Mouse (Mus musculus) kidney, adult 2 months (tissue): ENCODE measurements at regions not wholly inside any gene's neighbourhood (a gene's known extent, or its start where the extent isn't known, plus 50 kb on each side); places are given as distances from the start of the nearest gene placed in this dataset.

Experiments used
- DNase-seq: peaks from one replicate; pipeline ENCODE4 v3.0.0; 2021
- H3K27ac ChIP-seq: fragments of 200-500 bp; 2 replicates; pipeline ENCODE4 v1.5.1; 2012; ENCODE audit warnings: low read depth, low read length, control low read depth, inconsistent platforms; ENCODE audit not compliant: insufficient read depth
- H3K27me3 ChIP-seq: fragments of 200-500 bp; replicated peaks from 2 replicates; pipeline ENCODE4 v1.6.1; 2012; ENCODE audit warnings: mild to moderate bottlenecking, moderate library complexity, low read length, inconsistent platforms; ENCODE audit not compliant: control insufficient read depth, insufficient read depth
- H3K36me3 ChIP-seq: fragments of 200-500 bp; 2 replicates; pipeline ENCODE4 v1.6.1; 2012; ENCODE audit warnings: mild to moderate bottlenecking, moderate library complexity, low read length, inconsistent platforms; ENCODE audit not compliant: control insufficient read depth, insufficient read depth
- H3K4me1 ChIP-seq: fragments of 200-500 bp; 2 replicates; pipeline ENCODE4 v1.6.1; 2011; ENCODE audit warnings: low read length; ENCODE audit not compliant: control insufficient read depth, insufficient read depth
- H3K4me3 ChIP-seq: fragments of 200-500 bp; 2 replicates; pipeline ENCODE4 v1.5.1; 2011; ENCODE audit warnings: mild to moderate bottlenecking, low read depth, low read length, control low read depth; ENCODE audit not compliant: insufficient read depth
- CTCF ChIP-seq: fragments of 200-500 bp; conservative IDR thresholded peaks from 2 replicates; pipeline ENCODE4 v1.5.1; 2011; ENCODE audit warnings: low read depth, mild to moderate bottlenecking, control low read depth, low read length, moderate library complexity, mixed read lengths; ENCODE audit not compliant: insufficient read depth, insufficient read length
- POLR2A ChIP-seq: fragments of 200-500 bp; IDR thresholded peaks from one replicate; pipeline ENCODE4 v1.6.1; 2011; ENCODE audit warnings: low read depth, low read length, control low read depth
- WGBS: fragments of 180-500 bp; shearing (Covaris S2); methylation state at CpG from one replicate; pipeline ENCODE4 v1.1.7; 2018; 5-methylcytosine and 5-hydroxymethylcytosine counted together

GRCm38 (mm10) chr5:102395608-102396146 lies 85.5 kb upstream of the Arhgap24 start:
- H3K4me1 ChIP-seq, result no peaks in the 10 kb centered on the region
- DNase-seq, result no peak
- H3K27me3 ChIP-seq, result no peaks in the 10 kb centered on the region
- TF ChIP-seq POLR2A (no peak), CTCF (no peak)
- H3K27ac ChIP-seq, result no peak overlapping the region
- WGBS, result 33% methylated on average over 11 of the region's 11 CpGs
- no peak overlapping the region for H3K4me3 ChIP-seq
- H3K36me3 ChIP-seq, result no peaks in the 10 kb centered on the region

- H3K27ac ChIP-seq, result no peak overlapping the region
- WGBS, result 84% methylated on average over 4 of the region's 4 CpGs
- DNase-seq, result no peak
- no peaks in the 10 kb centered on the region for H3K4me1 ChIP-seq
- no peaks in the 10 kb centered on the region for H3K36me3 ChIP-seq
- no peaks in the 10 kb centered on the region for H3K27me3 ChIP-seq
- H3K4me3 ChIP-seq, result no peak overlapping the region
- TF ChIP-seq POLR2A (no peak), CTCF (no peak)
These were observed 82.2 kb upstream of the Arhgap24 start for GRCm38 (mm10) chr5:102399006-102399405.

DNA sequence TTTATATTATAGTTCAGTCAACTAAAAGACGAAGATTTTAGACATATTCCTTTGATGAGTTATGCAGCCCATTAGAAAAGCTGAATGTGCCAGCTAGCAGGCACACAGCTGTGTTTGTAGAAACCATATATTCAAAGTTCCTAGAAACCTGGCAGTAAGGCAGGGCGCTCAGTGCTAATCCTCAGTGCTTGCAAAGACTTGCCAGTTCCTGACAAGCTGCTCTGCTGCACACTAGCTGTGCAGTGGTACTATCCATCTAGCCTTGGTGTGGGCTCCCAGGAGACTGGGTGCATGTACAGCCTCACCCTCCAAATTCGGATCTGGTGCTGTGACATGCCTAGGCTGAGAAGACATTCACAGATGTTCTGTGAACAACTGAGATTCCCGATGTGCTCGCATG lies 63.5 kb upstream of the Arhgap24 start:
- no peak for TF ChIP-seq POLR2A
- no peak for TF ChIP-seq CTCF
- DNase-seq, result no peak

GRCm38 (mm10) chr5:102419089-102419488 lies 62.1 kb upstream of the Arhgap24 start:
- WGBS, result 38% methylated on average over 1 of the region's 1 CpGs
- Histone ChIP-seq H3K4me3 (no peak overlapping the region), H3K27ac (no peak overlapping the region), H3K36me3 (no peaks in the 10 kb centered on the region), H3K27me3 (no peaks in the 10 kb centered on the region), H3K4me1 (no peaks in the 10 kb centered on the region)
- DNase-seq, result peak; percentile 52
- TF ChIP-seq CTCF (peak; percentile 46; the same call in 1 of the 2 replicates), POLR2A (no peak)

More for the DNA sequence above, 63.5 kb upstream of the Arhgap24 start:
- no peaks in the 10 kb centered on the region for H3K27me3 ChIP-seq
- H3K36me3 ChIP-seq, result no peaks in the 10 kb centered on the region
- no peaks in the 10 kb centered on the region for H3K4me1 ChIP-seq
- no peak overlapping the region for H3K4me3 ChIP-seq
- no peak overlapping the region for H3K27ac ChIP-seq
- WGBS, result 70% methylated on average over 5 of the region's 5 CpGs

DNA sequence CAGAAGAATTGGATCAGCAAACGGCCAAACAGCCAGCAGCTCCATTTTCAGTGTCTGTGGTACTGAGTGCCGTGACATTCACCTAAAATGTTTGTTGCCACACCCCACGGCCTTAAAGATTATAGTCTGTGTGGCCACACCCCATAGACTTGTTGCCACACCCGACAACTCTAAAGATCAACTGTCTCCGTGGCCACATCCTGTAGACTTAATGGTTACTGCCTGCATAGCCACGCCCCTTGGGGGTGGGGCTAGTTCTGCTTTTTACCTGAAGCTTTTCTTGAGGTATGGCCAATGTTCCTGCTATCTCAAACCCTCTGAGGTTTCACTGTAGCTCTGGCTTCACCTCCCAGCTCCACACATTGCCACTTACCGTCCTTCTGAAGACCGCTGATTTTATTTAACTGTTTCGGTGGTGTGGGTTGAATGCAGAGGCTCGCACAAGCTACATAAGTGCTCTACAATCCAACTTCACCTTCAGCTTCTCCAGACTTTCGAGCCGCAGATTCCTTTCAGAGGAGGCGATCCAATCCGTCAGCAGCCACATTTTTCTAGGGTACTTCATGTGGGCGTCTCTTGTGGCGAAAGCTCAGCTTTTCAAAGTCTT lies 56.5 kb upstream of the Arhgap24 start:
- no peaks in the 10 kb centered on the region for H3K27me3 ChIP-seq
- H3K4me3 ChIP-seq, result no peak overlapping the region
- TF ChIP-seq CTCF, result no peak
- no peak for TF ChIP-seq POLR2A
- H3K27ac ChIP-seq, result no peak overlapping the region
- no peak for DNase-seq
- WGBS, result 86% methylated on average over 16 of the region's 16 CpGs
- H3K36me3 ChIP-seq, result no peaks in the 10 kb centered on the region
- H3K4me1 ChIP-seq, result no peaks in the 10 kb centered on the region

- no peak overlapping the region for H3K4me3 ChIP-seq
- TF ChIP-seq POLR2A (no peak), CTCF (no peak)
- H3K27ac ChIP-seq, result no peak overlapping the region
- WGBS, result 51% methylated on average over 3 of the region's 3 CpGs
- H3K4me1 ChIP-seq, result no peaks in the 10 kb centered on the region
- no peaks in the 10 kb centered on the region for H3K36me3 ChIP-seq
- no peaks in the 10 kb centered on the region for H3K27me3 ChIP-seq
- DNase-seq, result no peak
These were observed 52.9 kb upstream of the Arhgap24 start for GRCm38 (mm10) chr5:102428310-102428709.
